Mouse (Mus musculus): ENCODE measurements at regions not wholly inside any gene's neighbourhood (a gene's known extent, or its start where the extent isn't known, plus 50 kb on each side); places are given as distances from the start of the nearest gene placed in this dataset.
"Not testable (repeated sequence)": the region's sequence is repeated elsewhere in the genome, so short reads cannot be mapped to it uniquely, and the experiment has no call there.

DNA sequence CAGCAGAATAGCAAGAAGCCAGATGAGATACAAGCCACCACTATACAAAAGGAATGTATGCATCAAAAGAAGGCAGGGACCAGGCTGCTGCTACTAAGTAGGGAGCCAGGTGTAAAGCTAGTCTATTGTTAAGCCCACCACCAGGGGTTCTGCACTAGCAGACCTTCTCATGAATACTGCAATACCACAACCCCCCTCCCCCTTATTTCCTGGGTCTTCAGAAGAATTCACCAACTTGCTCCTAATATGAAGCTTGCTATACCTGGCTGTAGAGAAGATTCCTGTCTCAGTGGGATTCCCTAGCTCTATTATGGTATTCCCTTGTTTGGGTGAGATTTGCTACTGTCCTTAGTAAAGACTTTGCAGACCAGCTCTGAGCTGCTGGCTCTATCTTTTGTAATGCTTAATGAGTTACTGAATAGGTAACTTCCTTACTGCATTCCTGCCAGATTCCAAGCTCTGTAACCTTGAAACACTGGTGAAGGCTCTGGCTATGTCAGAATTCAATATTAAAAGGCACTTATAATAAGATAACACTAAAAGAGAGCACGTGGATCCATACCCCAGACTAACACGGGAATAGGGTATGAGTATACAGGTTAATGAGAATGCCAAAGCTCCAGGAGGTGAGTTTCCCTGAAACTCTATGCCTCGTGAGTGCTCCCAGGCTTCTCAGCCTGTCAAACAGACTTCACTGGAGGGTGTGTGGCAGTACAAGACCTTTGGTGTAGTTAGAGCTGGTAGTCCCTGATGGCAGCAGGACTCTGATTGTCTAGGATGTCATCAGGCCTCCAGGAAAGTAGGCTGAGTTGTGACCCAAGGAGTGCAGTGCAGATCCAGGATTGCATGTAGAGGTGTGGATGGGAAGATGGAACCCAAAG, 455.5 kb downstream of the Plxdc2 start:
- DNase-seq (ENCODE audit: low spot score in 2 of 2) = not testable (repeated sequence)

DNA sequence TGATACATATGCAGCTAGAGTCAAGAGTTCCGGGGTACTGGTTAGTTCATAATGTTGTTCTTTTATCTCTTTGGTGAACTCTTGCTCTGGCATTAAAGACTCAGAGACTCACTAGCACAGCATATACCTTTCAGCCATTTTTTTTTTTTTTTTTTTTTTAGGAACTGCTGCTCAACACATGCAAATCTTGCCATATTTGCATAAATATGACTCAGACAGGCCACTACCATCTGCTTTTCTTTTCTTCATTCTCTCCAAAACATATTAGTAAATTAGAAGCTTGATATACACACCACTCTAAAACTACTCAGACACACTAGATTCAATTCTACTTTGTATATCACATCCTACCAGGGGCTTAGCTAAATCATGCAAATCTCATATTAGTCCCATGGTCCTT, 464.3 kb downstream of the Plxdc2 start:
- no peak for DNase-seq (ENCODE audit: low spot score in 2 of 2)

- DNase-seq (ENCODE audit: low spot score in 2 of 2) = no peak
These were observed 468.7 kb downstream of the Plxdc2 start for GRCm38 (mm10) chr2:16824681-16825230.

DNA sequence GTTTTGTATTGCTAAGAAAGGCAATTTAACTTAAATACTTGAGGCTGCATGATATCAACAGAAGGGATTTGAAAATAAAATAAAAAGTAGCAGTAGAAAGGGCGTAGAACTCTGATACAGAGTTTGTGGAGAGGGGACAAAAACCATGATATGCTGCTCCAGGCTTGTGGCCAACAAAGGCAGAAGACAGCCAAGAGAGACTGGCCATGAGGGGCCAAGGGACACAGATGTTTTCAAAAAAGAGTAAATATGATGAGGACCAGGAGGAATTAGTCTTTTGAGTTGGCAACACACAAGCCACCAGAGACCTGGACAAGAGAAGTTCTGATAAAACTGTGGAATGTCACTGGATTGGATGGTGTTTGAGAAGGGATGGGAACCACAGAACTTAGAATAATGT, 471.2 kb downstream of the Plxdc2 start:
- DNase-seq (ENCODE audit: low spot score in 2 of 2) = peak; percentile 6 to 29

DNA sequence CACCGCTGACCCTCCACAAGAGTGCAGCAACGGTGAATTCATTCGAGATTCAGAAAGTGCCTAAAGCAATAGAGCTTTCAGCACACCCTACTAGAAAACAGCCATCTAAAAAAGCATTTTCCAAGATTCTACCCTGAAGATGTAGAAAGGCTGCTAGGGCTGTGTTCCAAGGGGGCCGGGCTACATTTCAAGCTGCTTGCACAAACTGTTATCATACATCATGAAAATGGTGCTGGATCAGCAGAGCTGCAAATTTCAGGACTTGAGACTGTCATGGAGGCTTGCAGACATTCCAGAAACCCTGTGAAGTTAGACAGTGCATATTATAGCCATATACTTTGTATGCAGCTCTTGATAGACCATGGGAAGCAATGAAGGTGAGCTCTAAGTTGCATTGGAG, 479.9 kb downstream of the Plxdc2 start:
- DNase-seq (ENCODE audit: low spot score in 2 of 2) = no peak

GRCm38 (mm10) chr2:16838718-16839117, 482.6 kb downstream of the Plxdc2 start:
- no peak for DNase-seq (ENCODE audit: low spot score in 2 of 2)

GRCm38 (mm10) chr2:16849916-16850315, 493.8 kb downstream of the Plxdc2 start:
- peak; percentile 42 to 63 for DNase-seq (ENCODE audit: low spot score in 2 of 2)

- DNase-seq (ENCODE audit: low spot score in 2 of 2) = no peak
These were observed 504.0 kb downstream of the Plxdc2 start for GRCm38 (mm10) chr2:16860056-16860455.

- no peak for DNase-seq (ENCODE audit: low spot score in 2 of 2)
These were observed 510.2 kb downstream of the Plxdc2 start for GRCm38 (mm10) chr2:16866163-16866852.

- not testable (repeated sequence) for DNase-seq (ENCODE audit: low spot score in 2 of 2)
These were observed 536.3 kb downstream of the Plxdc2 start for GRCm38 (mm10) chr2:16892381-16892780.

DNA sequence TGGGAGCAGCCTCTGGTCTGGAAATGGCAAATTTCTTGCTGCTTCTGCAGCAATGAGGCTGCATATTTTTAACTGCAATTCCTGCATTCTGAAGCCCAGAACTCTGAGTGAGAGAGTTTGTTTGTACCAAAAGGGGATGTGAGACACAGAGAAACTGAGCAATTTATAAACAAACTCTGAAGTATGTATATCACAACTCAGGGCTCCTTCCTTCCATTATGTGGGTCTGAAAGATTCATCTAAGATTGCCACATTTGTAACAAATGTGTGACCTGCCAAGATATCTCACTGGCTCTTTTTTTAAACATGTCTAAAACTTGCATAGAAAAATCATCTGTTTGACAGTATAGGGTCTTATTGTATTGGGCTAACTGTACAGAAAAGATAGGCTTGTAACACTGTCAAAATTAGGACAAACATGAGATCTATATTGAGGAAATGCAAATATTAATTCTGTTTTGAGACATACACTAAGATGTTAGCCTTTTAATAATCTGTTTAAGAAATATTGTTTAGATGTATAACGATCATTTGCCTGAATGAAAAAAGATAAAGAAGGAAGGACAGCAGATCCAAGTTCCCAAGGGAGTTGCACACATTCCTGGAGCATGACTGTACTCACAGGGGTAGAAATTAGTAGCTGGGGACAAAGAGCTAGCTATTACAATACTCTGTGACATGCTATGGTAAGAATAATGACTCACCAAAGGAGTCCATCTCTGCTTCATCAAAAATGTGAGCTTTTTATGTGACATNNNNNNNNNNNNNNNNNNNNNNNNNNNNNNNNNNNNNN, 553.3 kb downstream of the Plxdc2 start:
- DNase-seq (ENCODE audit: low spot score in 2 of 2) = no peak

GRCm38 (mm10) chr2:16914633-16915032, 558.5 kb downstream of the Plxdc2 start:
- DNase-seq (ENCODE audit: low spot score in 2 of 2) = no peak

DNA sequence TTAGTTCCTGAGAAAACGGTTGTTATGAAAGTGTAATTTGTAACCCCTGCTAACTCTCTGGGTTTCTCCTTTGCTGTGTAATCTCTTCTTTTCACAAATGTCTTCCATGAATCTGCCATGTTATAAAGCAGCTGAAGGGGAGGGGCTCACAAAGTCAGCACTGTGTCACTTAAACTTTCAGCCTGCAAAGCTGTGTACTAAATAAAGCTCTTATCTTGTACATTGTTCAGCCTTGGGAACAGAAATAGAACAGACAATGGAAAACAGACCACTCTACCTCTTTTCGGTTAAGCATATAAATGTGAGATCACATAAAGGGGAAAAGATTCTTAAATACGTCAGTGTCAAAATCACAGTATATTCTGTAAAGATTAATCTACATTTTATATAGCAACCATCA, 573.9 kb downstream of the Plxdc2 start:
- no peak for DNase-seq (ENCODE audit: low spot score in 2 of 2)

- no peak for DNase-seq (ENCODE audit: low spot score in 2 of 2)
These were observed 603.3 kb downstream of the Plxdc2 start for GRCm38 (mm10) chr2:16959432-16959831.

- DNase-seq (ENCODE audit: low spot score in 2 of 2) = no peak
These were observed 621.3 kb downstream of the Plxdc2 start for GRCm38 (mm10) chr2:16977380-16977779.

DNA sequence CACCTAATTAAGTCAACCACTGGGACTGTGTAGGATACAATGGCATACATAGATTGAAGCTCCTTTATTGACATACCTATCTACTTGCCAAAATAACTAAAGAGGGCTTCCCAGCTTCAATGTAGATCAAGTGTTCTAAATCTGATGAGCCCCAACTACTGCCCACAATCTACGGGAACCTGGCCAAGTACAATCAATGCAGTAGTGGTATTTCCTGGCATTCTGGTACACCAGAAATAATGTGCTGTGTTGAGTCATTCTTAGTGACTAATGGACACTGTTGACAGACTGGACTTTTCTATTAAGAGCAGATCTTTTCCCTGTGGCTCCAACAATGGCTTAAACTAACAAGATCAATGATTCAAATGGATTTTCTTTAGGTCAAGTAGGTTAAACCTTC, 626.7 kb downstream of the Plxdc2 start:
- DNase-seq (ENCODE audit: low spot score in 2 of 2) = no peak

DNA sequence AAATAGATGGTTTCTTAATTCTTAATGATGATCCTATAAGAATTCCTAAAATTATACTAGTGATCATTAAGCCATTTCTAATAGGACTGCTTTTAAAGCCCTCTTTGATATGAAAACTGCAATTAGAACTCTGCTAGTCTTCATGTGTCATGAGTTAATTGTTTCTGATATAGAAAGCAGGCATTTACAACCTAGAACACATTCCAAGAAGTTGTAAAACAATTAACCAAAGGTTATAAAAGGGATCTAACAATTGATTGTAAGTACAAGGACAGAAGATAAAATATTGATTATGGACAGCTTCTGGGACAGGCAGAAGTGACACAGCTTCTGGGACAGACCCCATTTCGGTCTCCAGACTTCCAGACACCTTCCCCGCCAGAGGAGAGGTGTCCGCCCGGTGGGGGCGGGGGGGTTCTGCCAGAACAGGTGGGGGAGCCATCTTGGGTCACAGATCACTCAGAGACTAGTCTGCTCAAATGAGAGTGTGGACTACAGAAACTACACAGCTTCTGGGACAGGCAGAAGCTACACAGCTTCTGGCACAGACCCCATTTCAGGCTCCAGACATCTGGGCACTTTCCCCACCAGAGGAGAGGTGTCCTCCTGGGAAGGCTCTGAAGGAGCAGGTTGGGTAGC, 627.6 kb downstream of the Plxdc2 start:
- no peak for DNase-seq (ENCODE audit: low spot score in 2 of 2)

Data from gastrocnemius, adult 8-10 months (tissue).